Mouse (Mus musculus): Measurements from ENCODE around the gene Snx3.

The Snx3 gene

DNA sequence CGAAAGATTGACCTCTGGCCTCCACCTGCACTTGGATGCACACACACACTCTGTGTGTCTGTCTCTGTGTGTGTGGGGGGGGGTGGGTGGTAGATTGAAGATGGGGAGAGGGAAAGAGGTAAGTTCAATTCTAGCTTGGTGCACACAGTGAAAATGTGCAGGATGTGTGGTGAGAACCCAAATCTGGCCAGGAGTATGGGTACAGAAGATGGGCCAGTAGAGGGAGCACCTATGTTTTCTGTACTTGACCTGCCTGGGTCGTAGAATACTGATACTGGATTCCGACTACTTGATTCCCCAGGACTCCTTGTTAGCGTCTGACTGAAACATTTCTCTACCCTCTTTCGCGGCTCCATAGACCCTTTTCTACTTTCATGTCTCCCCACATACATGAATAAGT is 8.3 kb downstream of the Snx3 start:
- DNase-seq (ENCODE audit: low spot score): no peak

DNA sequence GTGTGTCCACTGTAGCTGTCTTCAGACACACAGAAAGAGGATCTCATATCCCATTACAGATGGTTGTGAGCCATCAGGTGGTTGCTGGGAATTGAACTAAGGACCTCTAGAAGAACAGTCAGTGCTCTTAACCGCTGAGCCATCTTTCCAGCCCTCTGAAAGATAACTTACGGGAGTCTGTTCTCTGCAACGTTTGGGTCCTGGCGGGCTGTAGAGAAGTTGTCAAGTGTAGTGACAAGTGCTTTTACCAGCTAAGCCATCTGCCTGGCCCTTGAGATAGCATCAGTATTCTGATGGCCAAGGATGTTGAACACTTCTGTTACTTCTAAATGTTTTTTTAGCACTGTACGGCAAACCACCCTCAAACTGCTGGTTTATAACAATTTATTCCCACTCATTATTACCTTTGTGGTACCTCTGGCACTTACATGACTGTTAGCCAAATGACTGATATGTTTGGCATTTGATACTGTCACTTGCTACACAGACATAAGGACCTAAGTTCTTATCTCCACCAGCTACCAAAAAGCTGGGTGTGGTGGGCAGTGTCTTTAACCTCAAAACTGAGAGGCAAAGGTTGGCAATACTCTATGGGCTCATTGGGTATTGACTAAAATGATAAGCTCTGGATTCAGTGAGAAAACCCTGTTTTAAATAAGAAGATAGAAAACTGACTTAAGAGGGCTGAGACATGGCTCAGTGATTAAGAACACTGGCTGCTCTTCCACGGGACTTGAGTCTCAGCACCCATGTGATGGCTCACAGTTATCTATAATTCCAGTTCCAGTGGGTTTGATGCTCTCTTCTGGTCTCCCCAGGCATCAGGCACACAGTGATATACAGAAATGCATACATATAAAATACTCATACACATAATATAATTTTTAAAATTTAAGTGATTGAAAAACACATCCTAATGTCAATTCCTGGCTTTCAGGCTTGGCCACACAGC is 9.6 kb downstream of the Snx3 start:
- DNase-seq (ENCODE audit: low spot score): no peak

DNA sequence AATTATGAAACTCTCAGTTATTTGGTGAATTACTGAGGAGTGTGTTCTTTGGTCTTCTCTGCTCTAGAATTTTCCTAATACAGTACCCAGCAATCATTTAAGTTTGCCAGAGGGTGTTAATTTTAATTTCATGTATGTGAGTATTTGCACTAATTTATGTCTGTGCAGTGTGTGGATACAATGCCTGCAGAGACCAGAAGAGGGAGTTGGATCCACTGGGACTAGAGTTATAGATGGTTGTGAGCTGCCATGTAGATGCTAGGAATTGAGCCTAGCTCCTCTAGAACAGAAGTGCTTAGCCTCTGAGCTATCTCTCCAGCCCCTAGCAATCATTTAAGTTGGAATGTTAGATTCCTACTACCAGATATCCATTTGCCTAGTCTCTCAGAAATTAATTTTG is 12.3 kb downstream of the Snx3 start:
- DNase-seq (ENCODE audit: low spot score): no peak

DNA sequence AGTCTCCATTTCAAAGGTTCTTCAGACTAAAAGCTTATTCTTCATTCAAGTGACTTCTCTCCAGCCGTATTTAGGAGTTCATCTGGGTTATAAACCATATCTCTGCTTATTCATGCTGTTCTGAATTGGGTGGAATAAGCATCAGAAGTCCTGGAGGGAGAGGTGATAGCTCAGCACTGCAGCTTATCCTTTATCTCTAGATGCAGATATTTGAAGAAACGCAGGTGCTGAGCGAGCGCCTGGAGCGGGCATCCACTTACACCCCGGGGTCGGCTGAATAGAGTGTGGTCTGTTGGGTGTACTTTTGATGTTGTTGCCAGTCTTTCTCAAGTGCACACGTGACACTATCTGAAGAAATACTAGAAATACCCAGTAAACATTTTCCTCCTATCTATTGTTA is 16.5 kb downstream of the Snx3 start:
- DNase-seq (ENCODE audit: low spot score): no peak

DNA sequence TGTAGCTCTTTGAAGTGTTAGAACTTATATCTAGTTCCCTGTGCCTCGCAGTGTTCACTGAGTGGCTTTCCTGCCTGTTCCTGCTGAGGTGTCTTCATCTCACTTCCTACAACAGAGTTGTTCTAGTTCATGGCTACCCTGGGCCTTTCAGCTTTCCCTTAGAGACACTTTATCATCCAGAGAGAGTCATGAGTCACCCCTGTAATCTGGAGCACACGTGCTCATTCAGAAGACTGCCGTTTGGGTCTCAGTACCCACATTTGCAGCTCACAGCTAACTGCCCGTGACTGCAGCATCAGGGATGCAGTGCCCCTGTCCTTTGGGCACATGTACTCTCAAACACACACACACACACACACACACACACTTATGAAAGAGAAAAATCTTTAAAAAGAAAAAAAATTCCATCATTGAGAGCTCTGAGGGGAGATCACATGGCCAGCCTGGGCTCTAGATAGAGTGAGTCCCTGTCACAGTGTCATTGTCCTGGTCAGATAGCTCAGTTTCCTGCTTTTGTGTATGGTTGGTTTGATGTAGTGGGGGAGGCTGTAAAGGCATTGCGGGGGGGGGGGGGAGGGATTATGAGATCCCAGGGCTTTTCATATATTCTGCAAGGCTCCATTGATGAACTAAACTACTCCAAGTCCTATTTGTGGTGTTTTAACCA is 19.6 kb downstream of the Snx3 start:
- no peak for DNase-seq (ENCODE audit: low spot score)

- DNase-seq (ENCODE audit: low spot score): no peak
Measured at GRCm38 (mm10) chr10:42522912-42523311, 21.1 kb downstream of the Snx3 start.

- no peak for DNase-seq (ENCODE audit: low spot score)
Measured at GRCm38 (mm10) chr10:42523556-42524162, 21.8 kb downstream of the Snx3 start.

DNA sequence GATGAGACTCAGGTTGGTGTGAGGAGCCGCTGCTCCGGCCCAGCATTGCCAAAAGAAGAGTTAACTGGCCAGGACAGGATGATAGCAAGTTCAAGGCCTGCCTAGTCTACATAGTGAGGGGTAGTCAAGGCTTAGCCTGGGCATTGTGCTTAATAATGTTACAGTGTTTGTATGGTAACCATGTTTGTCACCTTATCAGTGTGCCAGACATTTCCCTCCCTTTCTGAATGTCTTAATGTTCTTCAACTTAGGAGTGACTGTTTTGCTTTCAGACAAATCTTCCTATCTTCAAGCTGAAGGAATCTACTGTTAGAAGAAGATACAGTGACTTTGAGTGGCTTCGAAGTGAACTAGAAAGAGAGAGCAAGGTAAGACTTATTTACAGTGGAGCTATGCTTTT is 23.9 kb downstream of the Snx3 start:
- DNase-seq (ENCODE audit: low spot score): no peak

DNA sequence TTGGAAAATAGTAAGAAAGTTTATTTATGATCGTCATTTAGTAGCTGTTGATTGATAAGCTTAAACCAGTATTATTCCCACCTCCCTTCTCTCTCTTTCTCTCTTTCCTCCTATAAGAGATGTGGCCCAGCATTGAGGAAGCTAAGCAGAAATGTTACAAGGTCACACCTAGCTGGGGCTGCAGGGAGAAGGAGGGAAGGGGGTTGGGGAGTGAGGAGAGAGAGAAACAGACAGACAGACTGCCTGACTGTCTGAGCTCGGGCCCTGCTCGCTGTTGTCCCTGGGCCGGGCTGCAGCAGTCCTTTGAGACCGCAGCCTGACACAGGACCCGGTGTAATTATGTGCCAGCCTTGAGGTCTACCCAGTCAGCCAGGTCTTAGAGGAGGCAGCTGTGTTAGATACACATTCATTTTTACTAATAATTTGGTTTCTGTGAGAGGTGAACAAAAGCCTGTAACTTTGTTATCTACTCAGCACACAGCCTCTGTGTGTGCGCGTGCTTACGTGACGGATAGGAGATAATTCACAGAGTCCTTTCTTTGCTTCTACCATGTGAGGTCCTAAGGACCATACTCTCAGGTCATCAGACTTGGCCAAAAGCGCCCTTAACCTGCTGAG is 32.1 kb downstream of the Snx3 start:
- DNase-seq (ENCODE audit: low spot score): no peak

GRCm38 (mm10) chr10:42537571-42538316 is 35.9 kb downstream of the Snx3 start:
- DNase-seq (ENCODE audit: low spot score): no peak

- DNase-seq (ENCODE audit: low spot score): no peak
Measured at GRCm38 (mm10) chr10:42545707-42546503, 44.1 kb downstream of the Snx3 start.

GRCm38 (mm10) chr10:42546507-42546906 is 44.7 kb downstream of the Snx3 start:
- DNase-seq (ENCODE audit: low spot score): no peak

DNA sequence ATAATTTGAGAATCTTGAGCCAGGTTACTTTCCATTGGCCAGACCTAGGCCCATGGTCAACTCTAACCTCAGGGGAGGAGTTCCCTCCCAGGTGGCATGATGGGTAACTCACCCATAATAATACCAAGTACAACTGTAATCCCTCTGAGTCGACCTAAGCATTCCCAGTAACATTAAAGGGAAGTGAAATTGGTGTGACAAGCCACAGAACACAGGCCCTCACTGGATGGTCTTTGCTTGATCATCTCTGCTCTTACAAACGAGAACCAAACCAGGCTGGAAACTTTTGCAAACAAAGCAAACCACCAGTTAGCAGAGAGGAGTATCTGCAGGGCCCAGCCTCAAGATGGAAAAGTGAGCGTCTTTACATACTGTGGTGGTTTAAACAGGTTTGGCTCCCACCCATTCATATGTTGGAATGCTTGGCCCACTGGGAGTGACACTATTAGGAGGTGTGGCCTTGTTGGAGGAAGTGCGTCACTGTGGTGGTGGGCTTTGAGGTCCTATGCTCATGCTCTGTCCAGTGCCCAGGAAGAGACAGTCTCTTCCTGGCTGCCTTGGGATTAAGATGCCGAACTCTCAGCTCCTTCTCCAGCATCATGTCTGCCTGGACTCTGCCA is 57.9 kb downstream of the Snx3 start:
- no peak for DNase-seq (ENCODE audit: low spot score)

DNA sequence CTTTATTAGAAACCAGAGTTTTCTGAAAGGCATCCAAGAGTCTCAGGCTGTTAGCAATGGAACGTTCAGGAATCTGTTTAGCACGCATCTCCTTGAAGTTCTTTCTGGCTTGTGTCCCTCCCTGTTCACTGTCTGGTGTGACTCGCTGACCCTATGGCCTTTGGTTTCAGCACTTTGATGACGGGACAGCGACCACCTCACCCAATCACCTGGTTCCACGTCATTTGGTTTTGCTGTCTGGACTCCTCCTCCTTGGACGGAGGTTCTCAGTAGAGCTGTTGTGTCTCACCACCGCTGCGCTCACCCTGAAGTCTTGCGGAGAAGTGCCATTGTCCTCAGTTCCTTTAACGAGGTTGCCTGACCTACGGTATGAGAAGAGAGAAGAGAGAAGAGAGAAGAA is 60.4 kb downstream of the Snx3 start:
- DNase-seq (ENCODE audit: low spot score): no peak

- no peak for DNase-seq (ENCODE audit: low spot score)
Measured at GRCm38 (mm10) chr10:42572567-42572966, 70.7 kb downstream of the Snx3 start.

- DNase-seq (ENCODE audit: low spot score): no peak
Measured at GRCm38 (mm10) chr10:42572971-42573370, 71.1 kb downstream of the Snx3 start.

GRCm38 (mm10) chr10:42574639-42575038 is 72.8 kb downstream of the Snx3 start:
- no peak for DNase-seq (ENCODE audit: low spot score)

DNA sequence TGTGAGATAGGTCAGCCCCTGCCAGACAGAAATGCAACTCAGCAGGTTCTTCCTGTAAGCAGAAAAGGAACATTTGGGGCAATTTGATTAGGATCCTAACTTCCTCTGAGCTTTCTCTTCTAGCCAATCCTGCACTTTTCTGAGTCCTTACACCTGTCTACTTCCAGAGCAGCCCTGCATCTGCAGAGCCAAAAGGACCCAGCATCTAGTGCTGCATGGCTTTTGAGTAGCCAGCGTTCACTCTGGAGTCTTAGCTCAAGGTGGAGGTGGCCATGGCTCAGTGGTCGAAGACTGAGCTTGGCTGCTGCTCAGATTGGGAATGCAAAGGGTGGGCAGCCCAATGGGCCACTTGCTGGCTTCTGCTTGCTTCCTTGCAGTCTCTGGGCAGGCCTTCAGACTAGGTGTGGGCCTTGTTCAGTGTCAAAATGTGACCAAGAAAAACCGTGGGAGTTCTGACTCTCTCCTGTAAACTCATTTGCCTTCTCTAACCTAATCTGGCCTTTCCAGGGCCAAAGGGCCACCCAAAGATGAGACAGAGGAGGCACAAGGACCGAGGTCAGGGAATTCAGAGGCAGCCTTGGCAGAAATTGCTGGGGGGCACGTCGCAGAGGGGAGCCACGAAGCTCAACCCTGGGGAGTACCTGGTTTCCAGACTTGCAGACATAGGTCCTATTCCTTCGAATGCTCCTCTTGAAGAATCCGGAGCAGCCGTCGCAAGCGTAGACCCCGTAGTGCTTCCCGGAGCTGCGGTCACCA is 75.9 kb downstream of the Snx3 start:
- DNase-seq (ENCODE audit: low spot score): no peak

DNA sequence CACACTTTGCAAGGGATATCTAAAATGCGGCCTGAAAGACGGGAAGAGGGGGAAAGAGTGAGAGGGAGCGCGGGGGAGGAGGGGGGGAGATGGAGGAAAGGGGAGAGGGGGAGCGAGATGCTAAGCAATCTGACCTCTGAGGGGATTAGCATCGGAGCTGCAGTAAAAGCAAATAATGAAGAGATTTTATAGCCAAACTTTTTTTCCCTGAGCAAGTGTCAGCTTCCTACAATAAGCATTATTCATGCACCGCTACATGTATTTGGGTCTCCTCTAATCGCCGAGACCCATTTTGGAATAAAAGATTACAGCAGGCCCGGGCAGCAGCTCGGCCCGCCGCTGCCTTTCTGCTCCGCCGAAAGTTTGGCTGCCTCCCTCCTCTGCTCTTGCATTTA is 76.4 kb downstream of the Snx3 start:
- no peak for DNase-seq (ENCODE audit: low spot score)
